Mouse (Mus musculus): Measurements from ENCODE around the gene Rsph1.
A peak's percentile ranks its signal among the peaks of the same experiment; 100 is the strongest.

Rsph1 gene

DNA sequence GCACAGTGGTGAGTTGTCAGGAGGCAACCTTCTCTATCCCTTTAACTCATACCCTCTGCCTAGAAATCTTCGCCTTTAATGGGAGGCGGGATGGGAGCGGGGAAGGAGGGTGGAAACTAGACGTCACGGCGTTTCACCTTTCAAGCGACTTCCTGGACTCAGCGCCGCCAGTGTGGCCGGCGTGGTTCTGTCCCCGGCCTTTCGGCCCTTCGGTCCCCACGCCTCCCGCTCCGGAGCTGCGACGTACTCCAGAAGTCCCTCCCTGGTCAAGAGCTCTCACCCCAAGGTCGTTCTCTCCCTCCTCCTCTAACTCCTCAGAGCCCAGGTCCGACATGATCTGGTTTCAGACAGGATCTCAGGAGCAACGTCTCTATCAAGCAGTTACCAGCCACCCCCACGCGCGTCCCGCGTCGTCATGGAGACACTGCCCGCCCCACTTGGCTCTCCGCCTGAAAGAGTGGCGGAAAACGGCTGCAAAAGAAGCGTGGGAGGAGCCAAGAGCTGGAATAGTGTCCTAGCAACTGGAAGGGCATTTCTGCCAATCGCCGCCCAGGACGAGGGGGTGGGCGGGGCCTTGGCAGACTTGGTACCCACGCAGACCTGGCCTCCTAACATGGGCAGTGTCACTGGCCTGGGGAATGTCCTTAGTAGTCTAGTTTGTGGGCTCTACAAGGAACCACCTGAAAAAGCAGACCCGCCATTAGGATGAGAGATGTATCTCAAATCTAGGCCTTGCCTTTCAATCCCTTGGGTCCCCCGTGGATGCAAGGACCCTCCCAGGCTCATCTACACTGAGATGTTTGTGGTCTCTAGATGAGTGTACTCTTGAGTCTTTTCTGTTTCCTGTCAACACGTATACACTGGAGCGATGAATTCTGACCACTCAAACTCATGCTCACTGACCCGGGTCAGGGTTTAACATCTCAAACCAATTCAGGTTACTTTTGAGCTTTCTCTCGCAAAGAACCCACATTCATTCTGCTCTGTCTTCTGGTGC, at the start of gene Rsph1:
TSS of gene Rsph1 (minus strand) at position 462 of the 997 bp plus-strand sequence.
- DNase-seq = peak; percentile 79

GRCm38 (mm10) chr17:31326220-31326852, 49.2 kb upstream of the Rsph1 start:
- no peak for DNase-seq

DNA sequence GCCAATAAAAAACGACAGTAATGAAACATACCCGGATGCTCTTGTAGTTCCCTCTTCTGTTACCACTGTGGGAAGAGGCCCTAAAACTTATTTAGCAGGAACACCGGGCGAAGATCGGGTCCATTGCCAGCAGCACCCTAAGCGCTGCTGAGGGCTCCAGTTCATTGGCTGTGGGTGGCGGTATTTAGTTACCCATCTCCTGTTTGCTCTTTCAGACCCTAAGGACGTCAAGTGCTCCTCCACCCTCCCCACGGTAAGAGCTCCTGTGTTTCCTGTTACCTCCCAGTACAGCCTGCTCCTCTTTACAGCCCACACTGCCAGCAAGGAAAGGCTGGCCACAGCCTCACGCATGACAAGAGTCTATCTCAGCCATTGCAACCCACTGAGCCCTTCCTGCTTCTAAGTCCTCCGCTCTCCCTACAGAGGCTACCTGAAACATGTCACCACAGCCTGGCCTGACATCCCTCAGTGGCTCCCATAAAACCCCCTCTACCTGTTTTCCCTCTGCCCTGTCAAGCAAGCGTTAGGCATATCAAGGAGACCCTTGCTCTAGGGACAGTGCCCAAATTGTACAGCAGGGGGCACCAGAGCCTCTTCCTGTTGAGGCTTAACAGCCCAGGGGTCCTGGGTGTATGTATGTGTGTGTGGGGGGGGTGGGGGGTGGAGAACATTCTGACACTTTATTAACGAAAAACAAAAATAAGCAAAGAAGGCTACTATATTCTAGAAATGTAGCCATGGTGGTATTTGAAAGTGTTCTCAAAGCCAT, 48.5 kb upstream of the Rsph1 start:
- DNase-seq = peak; percentile 47

DNA sequence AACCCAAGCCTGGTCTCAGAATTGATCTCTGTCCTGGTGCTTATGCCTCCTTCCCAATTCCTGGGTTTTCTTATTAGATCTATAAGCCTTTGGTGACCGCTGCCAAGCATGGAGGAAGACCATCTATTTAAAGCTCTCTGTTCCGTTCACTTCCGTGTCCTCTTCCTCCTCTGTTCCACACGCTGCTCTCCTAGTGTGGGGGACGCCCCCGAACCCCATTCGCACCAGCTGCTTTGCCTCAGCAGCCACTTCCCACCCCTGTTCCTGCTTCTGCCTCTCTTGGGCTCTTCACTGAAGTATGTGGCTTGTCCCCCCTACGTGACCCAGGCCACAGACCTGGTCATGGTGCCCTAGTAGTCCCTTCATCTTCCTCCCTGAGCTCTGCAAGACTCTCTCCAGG, 47.0 kb upstream of the Rsph1 start:
- no peak for DNase-seq

DNA sequence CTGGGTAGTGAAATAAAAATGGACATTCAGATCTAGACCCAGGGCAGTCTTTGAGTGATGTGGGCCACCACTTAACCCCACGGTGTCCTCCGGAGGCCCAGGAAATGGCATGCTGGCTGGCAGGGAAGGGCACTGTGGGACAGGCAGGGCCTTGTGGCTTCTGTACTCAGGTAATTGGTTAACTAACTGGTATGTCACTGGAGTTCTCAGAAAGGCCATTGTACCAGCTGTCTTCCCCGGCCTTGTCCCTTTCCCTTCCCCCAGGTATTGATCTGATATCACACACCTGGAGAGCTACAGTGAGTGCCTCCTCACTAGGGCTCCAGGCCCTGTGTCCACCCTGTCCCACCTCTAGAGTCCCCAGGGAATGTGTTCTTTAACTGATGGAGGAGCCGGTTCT, 46.2 kb upstream of the Rsph1 start:
- no peak for DNase-seq

DNA sequence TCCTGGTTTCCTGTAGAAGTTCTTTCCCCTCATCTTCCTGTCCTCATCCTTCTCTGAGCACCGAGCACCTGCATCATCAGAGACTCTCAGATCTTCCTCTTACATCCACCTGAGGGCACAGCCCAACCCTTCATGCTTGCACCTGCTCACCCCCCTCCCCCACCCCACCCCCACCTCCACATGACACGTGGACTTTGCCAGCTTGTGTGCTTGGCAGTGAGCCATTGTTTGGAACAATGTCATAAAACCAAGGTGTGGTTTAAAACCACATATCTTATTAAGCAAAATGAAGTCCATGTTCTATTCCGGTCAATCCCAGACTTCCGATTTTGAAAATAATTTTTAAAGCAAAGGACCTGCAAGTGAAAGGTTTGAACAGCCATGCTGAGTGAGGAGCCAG, 45.3 kb upstream of the Rsph1 start:
- DNase-seq = no peak

GRCm38 (mm10) chr17:31321425-31321824, 44.2 kb upstream of the Rsph1 start:
- no peak for DNase-seq

- no peak for DNase-seq
These were observed 42.0 kb upstream of the Rsph1 start for GRCm38 (mm10) chr17:31318906-31319767.

DNA sequence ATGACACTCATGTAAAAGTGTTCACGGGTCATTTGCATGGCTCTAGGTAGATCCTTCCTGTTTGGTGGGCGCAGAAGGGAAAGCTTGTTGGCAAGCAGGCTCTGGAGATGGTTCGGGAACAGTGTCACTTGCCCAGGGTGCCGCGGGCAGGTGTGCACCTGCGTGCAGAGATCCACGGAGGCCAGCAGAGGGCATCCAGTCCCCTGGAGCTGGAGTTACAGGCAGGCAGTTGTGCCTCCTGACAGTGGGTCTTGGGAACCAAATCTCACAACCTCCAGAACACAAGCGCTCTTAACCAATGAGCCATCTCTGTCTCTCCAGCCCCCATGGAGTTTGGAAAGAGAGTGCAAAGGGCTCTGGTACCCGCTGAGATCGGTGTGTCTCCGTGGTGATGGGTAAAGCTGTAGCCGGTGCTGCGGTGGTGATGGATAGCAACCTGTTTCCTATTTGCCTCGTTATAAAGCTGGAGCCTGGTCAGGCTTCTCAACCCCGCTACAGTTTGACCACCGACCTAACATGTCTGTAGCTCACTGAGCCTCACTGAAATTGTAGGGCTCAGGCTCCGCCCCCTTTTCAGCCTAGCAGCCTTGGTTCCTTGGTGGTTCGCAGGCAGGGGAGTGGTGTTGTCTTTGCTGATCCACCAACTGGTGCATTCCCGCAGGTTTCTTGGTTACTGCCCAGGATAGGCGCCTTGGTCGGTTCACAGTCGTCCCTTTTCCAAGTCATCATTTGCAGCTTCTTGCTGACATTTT, 40.5 kb upstream of the Rsph1 start:
- DNase-seq = no peak

DNA sequence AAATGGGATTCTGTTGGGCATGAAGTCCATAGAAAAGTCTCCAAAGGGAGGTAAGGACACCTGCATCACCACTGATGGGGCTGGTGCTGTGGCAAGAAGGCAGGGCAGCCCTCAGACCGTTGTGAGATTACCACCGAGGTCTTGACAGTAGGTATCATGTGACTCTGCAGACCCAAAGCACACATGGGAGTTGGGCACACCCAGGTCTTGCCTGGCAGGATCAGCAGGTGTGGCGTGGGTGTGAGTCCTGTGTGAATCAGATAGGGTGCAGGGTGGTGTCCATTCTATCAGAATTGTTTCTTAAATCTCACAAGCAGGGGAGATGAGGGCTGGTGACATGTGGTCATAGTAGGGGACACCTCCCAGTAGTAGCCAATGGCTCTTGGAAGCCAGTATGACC, 39.8 kb upstream of the Rsph1 start:
- DNase-seq = no peak

GRCm38 (mm10) chr17:31315993-31316392, 38.8 kb upstream of the Rsph1 start:
- DNase-seq = no peak

DNA sequence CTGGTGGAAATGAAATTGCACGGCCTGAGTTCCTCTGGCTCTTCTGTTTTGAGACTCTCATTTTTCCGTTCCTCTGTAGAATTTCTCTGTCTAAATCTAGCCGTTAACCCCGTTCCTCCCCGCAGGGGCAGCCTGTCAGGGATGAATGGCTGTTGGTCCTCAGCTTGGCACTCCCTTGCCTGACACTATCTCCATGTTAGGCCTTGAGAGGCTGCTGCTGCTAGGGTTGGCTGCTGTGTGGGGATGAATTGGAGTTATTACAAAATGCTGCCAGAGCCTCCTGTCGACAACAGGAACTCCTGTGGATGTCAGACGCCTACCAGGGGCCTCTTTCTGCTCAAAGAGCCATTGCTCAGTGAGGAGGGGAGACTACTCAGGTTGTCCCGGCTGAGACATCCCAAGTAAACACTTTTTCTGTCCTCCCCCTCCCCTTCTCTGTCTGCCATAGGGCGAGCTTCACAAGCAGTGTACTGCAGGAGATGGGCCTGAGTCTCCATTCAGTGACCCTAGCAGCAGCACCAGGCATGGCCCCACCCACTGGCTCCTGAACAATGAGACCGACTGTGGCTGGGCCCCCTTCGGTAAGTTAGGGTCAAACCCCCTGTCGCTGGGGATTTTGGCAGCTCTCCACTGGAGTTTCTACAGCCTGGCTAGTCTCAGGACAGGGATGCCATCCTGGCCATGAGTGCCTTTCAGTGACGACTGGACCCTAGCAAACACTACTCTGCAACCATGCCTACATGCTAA, 38.0 kb upstream of the Rsph1 start:
- DNase-seq = no peak

DNA sequence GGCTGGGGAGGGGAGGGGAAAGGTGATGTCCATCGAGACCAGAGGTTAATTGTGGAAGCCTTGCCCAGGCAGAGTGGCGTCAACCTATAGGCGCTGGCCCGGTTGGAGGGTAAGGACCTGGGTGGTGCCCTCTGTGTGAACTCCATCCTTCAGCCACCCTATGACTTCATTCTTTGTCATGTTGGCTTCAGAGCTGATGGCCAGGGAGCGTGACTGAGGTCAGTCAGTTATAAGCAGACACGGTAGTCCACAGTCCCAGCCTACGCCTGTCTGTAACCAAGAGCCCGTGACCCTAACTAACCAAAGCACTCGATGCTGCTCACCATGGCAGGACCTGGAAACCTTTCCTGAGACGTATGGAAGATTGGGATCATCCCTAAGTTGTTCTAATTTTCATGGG, 35.5 kb upstream of the Rsph1 start:
- no peak for DNase-seq

GRCm38 (mm10) chr17:31311047-31311446, 33.9 kb upstream of the Rsph1 start:
- no peak for DNase-seq

GRCm38 (mm10) chr17:31309281-31309793, 32.2 kb upstream of the Rsph1 start:
- DNase-seq = no peak

- DNase-seq = no peak
These were observed 31.2 kb upstream of the Rsph1 start for GRCm38 (mm10) chr17:31308291-31308816.

DNA sequence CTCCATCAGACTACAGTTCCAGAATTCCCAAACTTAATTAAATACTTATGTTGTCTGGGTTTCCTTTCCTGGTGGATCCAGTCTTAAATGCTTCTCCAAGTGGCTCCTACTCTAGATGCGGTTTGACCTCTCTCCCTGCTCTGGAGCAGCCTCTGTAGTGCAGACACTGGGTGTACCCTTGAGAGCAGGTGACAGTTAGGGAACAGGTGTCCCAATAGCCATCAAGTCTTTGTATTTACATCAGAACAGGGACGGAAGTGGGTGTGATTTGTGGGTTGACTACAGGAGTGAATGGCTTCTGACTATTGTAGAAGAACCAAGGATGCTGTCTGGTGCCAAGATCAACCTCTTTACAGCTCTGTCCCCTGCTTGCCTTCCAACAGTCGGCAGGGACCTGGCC, 30.6 kb upstream of the Rsph1 start:
- DNase-seq = no peak

DNA sequence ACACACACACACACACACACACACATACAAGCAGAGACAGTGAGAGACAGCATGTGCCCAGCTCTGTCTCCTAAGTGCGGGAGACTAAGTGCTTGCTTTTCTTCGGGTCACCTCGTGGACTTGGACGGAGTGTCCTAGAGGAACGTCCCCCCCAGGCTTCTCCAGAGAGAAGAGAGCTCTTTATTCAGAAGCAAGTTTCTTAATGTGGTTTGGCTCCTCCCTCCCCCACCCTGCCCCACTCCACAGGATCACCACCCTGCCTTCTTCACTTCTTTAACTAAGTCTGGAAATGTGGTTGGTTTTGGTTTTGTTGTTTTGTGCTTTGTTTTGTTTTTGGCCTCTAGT, 28.6 kb upstream of the Rsph1 start:
- no peak for DNase-seq

DNA sequence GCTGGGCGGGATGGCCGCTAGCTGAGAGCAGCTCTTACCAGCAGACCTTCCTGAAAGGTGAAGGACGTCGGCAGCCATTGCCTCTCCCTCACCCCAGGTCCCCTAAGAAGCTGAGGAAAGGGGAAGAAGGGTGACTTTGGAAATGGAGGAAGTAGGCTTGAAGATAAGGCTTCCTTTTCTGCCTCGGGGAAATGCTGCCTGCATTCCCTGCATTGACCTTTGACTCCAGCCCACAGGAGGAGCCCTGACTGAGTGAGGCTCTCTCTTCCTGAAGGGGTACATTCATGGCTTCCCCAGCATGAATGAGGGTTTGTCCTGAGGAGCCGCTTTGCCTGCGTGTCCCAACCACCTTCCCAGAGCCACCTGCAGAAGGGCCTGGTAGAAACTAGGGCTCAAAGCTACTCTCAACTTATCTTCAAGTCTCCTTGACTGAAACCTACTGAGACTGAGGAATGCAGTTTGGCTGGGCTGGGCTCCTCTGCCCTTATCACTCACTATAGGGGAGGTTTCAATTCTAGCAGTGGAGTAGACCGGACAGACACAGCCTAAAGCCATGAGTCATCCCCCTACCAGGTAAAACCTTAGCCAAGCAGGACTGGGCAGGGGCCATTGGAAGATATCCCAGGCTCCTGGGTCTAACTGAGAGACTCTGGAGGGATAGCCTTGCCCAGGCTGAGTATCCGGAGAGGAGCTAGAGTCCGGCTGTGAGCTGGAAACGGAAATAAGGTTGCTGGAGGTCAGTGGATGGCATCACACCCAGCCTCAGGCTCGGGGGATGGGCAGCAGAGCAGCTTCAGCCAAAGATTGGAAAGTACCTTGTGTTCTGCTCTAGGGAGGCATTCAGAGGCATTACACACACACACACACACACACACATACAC, 28.0 kb upstream of the Rsph1 start:
- DNase-seq = peak; percentile 32
